Mouse (Mus musculus) left cerebral cortex, postnatal 4 days (tissue): Measurements from ENCODE around the gene Glce. TPM values are rescaled to one million over a fixed set of nuclear protein-coding genes. Genes with fewer than 3 reads are reported as not detected.

Source experiments
- DNase-seq: peaks from one replicate; pipeline ENCODE4 v3.0.0-alpha.2; 2022
- intact Hi-C: fragments of 180-260 bp; cut with DNase I; formaldehyde crosslinking; loops from one replicate; pipeline ENCODE4 v1.15.1; 2025
- total RNA-seq, 2 experiments: library from RNA; stranded (reverse); gene quantifications; 2 replicates each; pipeline ENCODE4 v1.2.3; 2021

Glce gene
- 10 to 100 TPM; 28.2 to 29.2 TPM for total RNA-seq

- peak; percentile 97 for DNase-seq
- intact Hi-C loops = loop anchor here (10.0 kb wide), 1 partner anchor 92 kb away; no protein-coding TSS in a partner anchor
These were observed at the start of gene Glce for GRCm38 (mm10) chr9:62122508-62123215. Gene Glce, minus strand, starts transcription at chr9:62122655.

GRCm38 (mm10) chr9:62172239-62172638, 49.8 kb upstream of the Glce start:
- DNase-seq = no peak
- intact Hi-C loops = no loop called here

DNA sequence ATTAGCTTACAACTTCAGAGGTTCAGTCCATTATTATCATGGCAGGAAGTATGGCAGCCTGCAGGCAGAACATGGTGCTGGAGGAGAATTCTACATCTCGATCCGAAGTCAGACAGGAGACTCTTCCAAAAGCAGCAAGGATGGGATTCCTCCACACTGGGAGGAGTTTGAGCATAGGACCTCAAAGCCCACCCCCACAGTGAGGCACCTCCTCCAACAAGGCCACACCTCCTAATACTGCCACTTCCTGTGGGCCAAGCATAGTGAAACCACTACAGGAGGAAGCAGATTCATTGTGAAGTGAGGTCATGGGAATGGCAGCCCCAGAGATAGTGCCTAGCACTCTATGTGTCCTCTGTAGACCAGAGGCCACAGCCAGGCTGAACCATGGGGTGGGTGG, 48.5 kb upstream of the Glce start:
- intact Hi-C loops = no loop called here
- no peak for DNase-seq

DNA sequence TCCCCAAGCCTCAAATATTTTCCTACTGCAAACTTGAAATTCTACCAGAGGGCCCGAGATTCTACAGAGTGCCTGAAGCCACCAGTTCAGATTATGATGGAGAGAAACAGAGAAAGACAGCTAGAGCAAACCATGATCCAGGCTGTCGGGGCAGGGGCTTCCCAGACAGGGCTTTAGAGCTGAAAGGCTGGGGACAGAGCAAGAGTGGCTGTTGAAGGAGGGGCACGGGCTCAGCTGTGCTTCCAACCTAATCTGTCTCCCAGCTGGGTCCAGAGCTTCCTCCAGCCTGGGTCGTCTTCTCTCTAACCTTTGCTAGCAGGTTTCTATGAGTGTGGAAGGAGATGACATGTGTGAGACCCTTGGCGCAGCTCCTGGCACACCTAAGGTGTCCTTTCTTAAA, 44.2 kb upstream of the Glce start:
- intact Hi-C loops = no loop called here

GRCm38 (mm10) chr9:62166186-62166585, 43.7 kb upstream of the Glce start:
- peak; percentile 76 for DNase-seq
- intact Hi-C loops = no loop called here

More for the DNA sequence above, 44.2 kb upstream of the Glce start:
- peak; percentile 56 for DNase-seq

- intact Hi-C loops = no loop called here
These were observed 40.4 kb upstream of the Glce start for GRCm38 (mm10) chr9:62162889-62163291.

GRCm38 (mm10) chr9:62160788-62161187, 38.3 kb upstream of the Glce start:
- intact Hi-C loops = no loop called here
- no peak for DNase-seq

More at GRCm38 (mm10) chr9:62162889-62163291, 40.4 kb upstream of the Glce start:
- DNase-seq = no peak

DNA sequence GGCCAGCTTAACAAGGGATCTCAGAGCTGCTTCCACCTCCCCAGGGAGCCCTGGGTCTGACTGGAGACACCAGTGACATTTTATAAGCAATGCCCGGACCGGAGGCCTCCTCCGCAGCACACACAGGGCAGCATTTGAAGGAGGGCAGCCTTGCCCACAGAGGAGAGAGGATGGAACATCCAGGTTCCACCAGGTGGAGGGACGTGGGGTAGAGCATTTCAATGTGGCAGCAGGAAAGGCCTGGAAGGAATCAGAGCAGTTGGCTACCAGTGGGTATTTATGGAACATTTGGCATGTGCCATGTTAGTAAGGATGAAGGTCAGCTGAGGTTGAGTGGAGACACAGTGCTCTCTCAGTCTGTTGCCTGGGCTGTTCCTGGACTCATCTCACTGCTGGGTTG, 36.3 kb upstream of the Glce start:
- peak; percentile 21 for DNase-seq
- intact Hi-C loops = no loop called here

DNA sequence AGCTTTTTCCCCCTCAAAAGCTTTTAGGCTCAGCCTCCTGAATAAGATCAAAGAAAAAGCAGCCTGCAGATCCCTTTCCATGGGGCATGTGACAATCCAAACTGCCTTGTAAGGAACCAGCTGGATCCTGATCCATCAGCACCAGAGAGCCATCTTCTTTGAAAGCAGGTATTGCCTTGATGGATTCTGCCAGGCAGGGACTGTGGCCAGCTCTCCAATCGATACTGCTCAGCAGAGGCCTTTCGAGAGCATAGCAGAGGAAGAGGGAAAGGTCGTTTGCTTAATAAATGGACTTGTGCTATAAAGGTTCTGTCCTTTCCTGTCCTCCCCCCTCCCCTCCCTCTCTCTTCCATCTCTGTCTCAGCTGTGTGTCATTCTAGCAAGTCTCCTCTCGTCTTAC, 33.4 kb upstream of the Glce start:
- intact Hi-C loops = no loop called here
- no peak for DNase-seq

DNA sequence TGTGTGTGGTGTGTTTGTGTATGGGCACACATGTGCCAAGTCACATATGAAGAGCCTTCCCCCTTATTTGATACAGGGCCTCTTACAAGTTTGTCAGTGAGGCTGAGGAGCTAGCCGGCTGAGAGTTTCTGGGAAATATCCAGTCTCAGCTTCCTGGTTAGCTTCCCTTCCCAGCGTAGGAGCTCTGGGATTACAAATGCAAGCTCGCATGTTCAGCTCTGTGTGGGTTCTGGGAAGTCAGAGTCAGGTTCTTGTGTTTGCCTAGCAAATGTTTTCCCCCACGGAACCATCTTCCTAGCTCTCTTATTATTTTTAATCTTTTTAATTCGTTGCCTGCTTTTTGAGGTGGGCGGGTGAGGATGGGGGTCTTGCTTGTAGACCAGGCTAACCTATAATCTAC, 32.9 kb upstream of the Glce start:
- DNase-seq = no peak
- intact Hi-C loops = no loop called here

GRCm38 (mm10) chr9:62154956-62155355, 32.5 kb upstream of the Glce start:
- DNase-seq = peak; percentile 30
- intact Hi-C loops = no loop called here

GRCm38 (mm10) chr9:62154551-62154950, 32.1 kb upstream of the Glce start:
- intact Hi-C loops = no loop called here

DNA sequence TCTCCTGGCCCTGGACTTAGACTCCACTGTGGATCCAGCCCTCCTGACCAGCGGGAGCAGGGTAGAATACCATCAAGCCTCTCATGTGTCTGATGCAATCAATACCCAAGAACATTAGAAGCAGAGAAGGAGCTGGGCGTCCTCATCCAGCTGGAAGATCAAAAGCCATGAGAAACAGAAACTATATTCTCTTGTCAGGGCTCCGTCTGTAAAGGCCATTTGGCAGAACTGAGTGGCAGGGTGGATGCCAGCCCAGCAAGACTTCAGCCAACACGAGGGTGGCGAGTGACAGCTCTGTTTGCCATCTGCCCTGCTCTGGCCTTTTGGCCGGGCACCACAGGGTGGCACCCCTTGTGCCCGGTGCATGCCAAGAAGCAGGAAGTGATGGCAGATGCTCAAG, 30.8 kb upstream of the Glce start:
- intact Hi-C loops = no loop called here

More at GRCm38 (mm10) chr9:62154551-62154950, 32.1 kb upstream of the Glce start:
- DNase-seq = peak; percentile 65

DNA sequence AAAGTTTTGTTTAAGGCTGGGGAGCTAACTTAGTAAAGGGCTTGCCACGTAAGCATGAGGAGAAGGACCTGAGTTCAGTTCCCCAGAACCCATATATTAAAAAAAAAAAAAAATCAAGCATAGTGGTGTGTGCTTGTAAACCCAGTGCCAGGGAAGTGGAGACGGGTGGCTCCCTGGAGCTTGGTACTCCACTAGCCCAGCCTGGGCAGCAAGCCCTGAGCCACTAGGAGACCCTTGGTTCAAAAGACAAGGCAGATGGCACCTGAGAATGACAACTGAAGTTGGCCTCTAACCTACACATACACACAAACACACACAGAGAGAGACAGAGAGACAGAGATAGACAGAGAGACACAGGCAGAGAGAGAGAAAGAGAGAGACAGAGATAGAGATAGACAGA, 30.1 kb upstream of the Glce start:
- intact Hi-C loops = no loop called here
- DNase-seq = peak; percentile 23

More for the DNA sequence above, 30.8 kb upstream of the Glce start:
- peak; percentile 96 for DNase-seq

DNA sequence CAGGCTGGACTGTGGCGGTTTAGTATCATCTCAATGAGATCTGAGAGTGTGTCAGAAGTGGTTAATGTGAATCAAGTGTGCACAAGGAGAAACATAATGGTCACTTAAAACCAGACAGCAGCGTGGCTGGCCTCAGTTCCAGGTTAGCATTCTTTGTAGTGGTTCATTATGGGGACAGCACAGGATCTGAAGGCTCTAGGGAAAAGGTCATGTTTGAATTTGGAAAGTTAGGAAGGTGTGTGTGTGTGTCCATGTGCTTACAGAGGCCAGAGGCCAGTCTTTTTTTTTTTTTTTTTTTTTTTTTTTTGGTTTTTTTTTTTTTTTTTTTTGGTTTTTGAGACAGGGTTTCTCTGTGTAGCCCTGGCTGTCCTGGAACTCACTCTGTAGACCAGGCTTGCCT, 22.7 kb upstream of the Glce start:
- intact Hi-C loops = no loop called here
- DNase-seq = no peak

GRCm38 (mm10) chr9:62143428-62143827, 21.0 kb upstream of the Glce start:
- intact Hi-C loops = no loop called here
- DNase-seq = no peak

DNA sequence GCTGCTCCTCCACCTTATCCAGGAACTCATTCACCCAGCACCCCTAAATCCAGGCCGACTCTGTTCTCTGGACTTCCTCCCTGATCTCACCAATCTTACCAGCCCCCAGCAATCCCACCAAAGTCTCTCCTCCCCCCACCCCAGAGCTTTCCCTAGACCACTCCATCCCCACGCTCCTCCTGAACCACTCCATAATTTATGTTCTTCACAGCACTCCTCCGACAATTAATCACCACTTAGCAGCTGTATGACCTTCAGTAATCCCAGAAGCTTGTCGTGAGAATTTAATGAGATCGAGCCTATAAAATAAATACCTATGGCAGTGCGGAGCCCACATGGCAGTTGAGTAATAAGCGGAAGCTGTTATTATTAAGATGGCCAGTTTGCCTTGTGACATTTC, 16.6 kb upstream of the Glce start:
- DNase-seq = no peak
- intact Hi-C loops = no loop called here

DNA sequence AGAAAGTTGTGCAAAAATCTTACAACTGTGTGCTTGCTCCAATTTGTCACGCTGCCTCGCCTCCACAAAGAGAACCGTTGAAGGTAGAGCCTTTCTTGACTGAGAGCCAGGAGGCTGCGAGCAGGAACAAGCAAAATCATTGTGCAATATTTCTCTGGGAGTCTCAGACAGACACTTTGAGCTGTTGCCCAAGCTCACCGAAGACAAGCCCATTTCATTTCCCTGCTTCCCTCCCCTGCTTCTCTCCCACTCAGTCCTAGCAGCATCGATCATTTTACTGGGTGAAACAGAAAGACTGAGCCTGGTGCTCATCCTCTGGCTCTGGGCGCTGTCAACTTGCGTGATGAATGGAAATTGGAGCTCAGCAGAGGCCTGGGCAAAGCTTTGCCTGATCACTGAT, 14.8 kb upstream of the Glce start:
- DNase-seq = peak; percentile 67
- intact Hi-C loops = no loop called here

GRCm38 (mm10) chr9:62132005-62132782, 9.7 kb upstream of the Glce start:
- DNase-seq = no peak
- intact Hi-C loops = no loop called here

- intact Hi-C loops = no loop called here
- DNase-seq = no peak
These were observed 8.3 kb upstream of the Glce start for GRCm38 (mm10) chr9:62130746-62131145.

- intact Hi-C loops = loop anchor here (10.0 kb wide), 1 partner anchor 87 kb away; no protein-coding TSS in a partner anchor
- no peak for DNase-seq
These were observed 5.6 kb upstream of the Glce start for GRCm38 (mm10) chr9:62128056-62128455.
